Mouse (Mus musculus) CH12.LX (cell line): ENCODE measurements around the gene Wdr90. TPM values are rescaled to one million over a fixed set of nuclear protein-coding genes. Genes with fewer than 3 reads are reported as not detected.

ENCODE experiments used
- DNase-seq: peaks from one replicate; pipeline ENCODE4 v3.0.0-alpha.2; 2013; ENCODE audit errors: extremely low read depth
- H3K27ac ChIP-seq: 2 replicates; pipeline ENCODE4 v1.5.1; 2012; ENCODE audit warnings: low read depth, mild to moderate bottlenecking, control low read depth, moderate library complexity; ENCODE audit not compliant: insufficient read depth
- H3K27me3 ChIP-seq: replicated peaks from 2 replicates; pipeline ENCODE3; 2012; ENCODE audit warnings: inconsistent platforms
- H3K36me3 ChIP-seq, 2 experiments: replicated peaks in 1 of 2; 2 replicates each; pipeline versions ENCODE3 to v1.6.1; 2012; ENCODE audit warnings: inconsistent platforms in 1 of 2, low read length in 1 of 2, mild to moderate bottlenecking in 1 of 2, mixed read lengths in 1 of 2, moderate library complexity in 1 of 2; ENCODE audit not compliant: control insufficient read depth in 1 of 2, insufficient read depth in 1 of 2
- H3K4me1 ChIP-seq, 2 experiments: 2 replicates each; pipeline ENCODE4 v1.6.1; 2012; ENCODE audit warnings: inconsistent platforms in 1 of 2, moderate library complexity in 1 of 2; ENCODE audit not compliant: insufficient read depth in 2 of 2, control insufficient read depth in 1 of 2
- H3K4me2 ChIP-seq: 2 replicates; pipeline ENCODE4 v1.6.1; 2012; ENCODE audit warnings: low read depth, mild to moderate bottlenecking, control low read depth; ENCODE audit not compliant: poor library complexity, insufficient read depth, severe bottlenecking
- H3K4me3 ChIP-seq, 3 experiments: fragments of 150-350 bp in 1 of 3; sonication (generic) in 1 of 3; replicated peaks in 1 of 3; 2 replicates each; pipeline versions ENCODE3 to v1.5.1; 2011 to 2012; ENCODE audit warnings: low read depth in 2 of 3, low read length in 2 of 3, mild to moderate bottlenecking in 2 of 3, moderate library complexity in 2 of 3, control low read depth in 1 of 3, improper control_type of control experiment in 1 of 3, inconsistent platforms in 1 of 3, mixed read lengths in 1 of 3; ENCODE audit not compliant: poor library complexity in 1 of 3
- H3K79me2 ChIP-seq: replicated peaks from 2 replicates; pipeline ENCODE4 v1.6.1; 2012; ENCODE audit warnings: mild to moderate bottlenecking, moderate library complexity; ENCODE audit not compliant: control insufficient read depth, poor library complexity, insufficient read depth, severe bottlenecking; ENCODE audit errors: extremely low read depth
- H3K9ac ChIP-seq: 2 replicates; pipeline ENCODE4 v1.6.1; 2012; ENCODE audit warnings: low read depth, mild to moderate bottlenecking, control low read depth, moderate library complexity; ENCODE audit not compliant: insufficient read depth
- H3K9me3 ChIP-seq: replicated peaks from 2 replicates; pipeline ENCODE3; 2012; ENCODE audit warnings: low read length, inconsistent platforms, mixed read lengths
- MAFK ChIP-seq: IDR thresholded peaks from 2 replicates; pipeline ENCODE4 v1.6.1; 2011; ENCODE audit warnings: low read length, improper control_type of control experiment; ENCODE audit not compliant: insufficient replicate concordance
- MAX ChIP-seq: IDR thresholded peaks from 2 replicates; pipeline ENCODE4 v1.6.1; 2011; ENCODE audit warnings: low read length, improper control_type of control experiment
- NELFE ChIP-seq: IDR thresholded peaks from 2 replicates; pipeline ENCODE4 v1.6.1; 2011; ENCODE audit warnings: low read depth, low read length, improper control_type of control experiment
- POLR2A ChIP-seq: IDR thresholded peaks from 2 replicates; pipeline ENCODE4 v1.6.1; 2011; ENCODE audit warnings: low read depth, mild to moderate bottlenecking, improper control_type of control experiment, low read length
- POLR2AphosphoS2 ChIP-seq: IDR thresholded peaks from 2 replicates; pipeline ENCODE4 v1.6.1; 2011; ENCODE audit warnings: low read depth, low read length, improper control_type of control experiment
- SMC3 ChIP-seq: IDR thresholded peaks from 2 replicates; pipeline ENCODE4 v1.6.1; 2011; ENCODE audit warnings: low read depth, low read length, improper control_type of control experiment
- ZC3H11A ChIP-seq: IDR thresholded peaks from 2 replicates; pipeline ENCODE4 v1.6.1; 2012; ENCODE audit warnings: low read depth, mild to moderate bottlenecking, inconsistent platforms, low read length, improper control_type of control experiment
- ZMIZ1 ChIP-seq: IDR thresholded peaks from 2 replicates; pipeline ENCODE4 v1.6.1; 2012; ENCODE audit warnings: low read depth, mild to moderate bottlenecking, inconsistent platforms, low read length, improper control_type of control experiment
- dilution Hi-C: fragments of 300-500 bp; cut with MboI; formaldehyde crosslinking; loops from 2 replicates; pipeline ENCODE4 v1.14.3; 2020; ENCODE audit warnings: low sequenced_read_pairs; ENCODE audit not compliant: extremely low pct_unique_long_range_greater_than_20kb, extremely low pct_ligation_motif_present
- in situ Hi-C: fragments of 300-500 bp; cut with MboI; formaldehyde crosslinking; loops from 3 replicates; pipeline ENCODE4 v1.14.3; 2019; ENCODE audit warnings: low sequenced_read_pairs, low pct_ligation_motif_present, low pct_unique_long_range_greater_than_20kb, mixed read lengths
- polyA plus RNA-seq: library from polyadenylated mRNA; unstranded; fragments of >175 nt; gene quantifications from 2 replicates; pipeline ENCODE4 v1.2.1, GENCODE M21; 2012; ENCODE audit warnings: low read depth; ENCODE audit not compliant: insufficient read length
- total RNA-seq, 2 experiments: library from RNA; depleted of rRNA; stranded (reverse); fragments of 300-350 nt in 1 of 2; fragments of >200 nt in 1 of 2; gene quantifications; 2 replicates each; pipeline ENCODE4 v1.2.3; 2012 to 2014

Gene Wdr90
- total and polyA plus RNA-seq, 3 experiments: 16.0 to 38.0 (median 23.8) TPM

DNA sequence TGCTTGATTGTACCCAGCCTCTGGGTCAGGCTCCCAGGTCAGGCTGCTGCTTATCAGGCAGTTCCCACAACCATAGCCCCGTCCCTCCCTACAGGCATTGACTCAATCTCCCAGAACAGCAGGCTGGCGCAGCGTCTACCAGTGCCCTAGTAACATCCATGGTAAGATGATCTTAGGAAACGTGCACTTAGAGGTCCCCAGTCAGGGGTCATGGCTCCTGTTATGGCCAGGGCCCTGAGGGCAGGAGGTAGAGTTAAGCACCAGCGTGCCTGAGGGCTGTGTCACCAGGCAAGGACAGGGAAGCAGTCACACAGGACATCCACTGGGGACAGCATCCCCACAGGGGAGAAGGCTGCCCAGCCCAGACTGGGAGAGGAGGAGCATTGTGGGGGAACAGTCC, 21.0 kb upstream of the Wdr90 start:
- dilution Hi-C loops: no loop called here
- in situ Hi-C loops: loop anchor here (5.0 kb wide), 3 partner anchors 35 to 210 kb away; partner anchors contain the start of genes Decr2 and Rab40c
- H3K9ac ChIP-seq: no peak overlapping the region
- H3K27ac ChIP-seq: no peak overlapping the region
- DNase-seq: no peak
- no peaks in the 10 kb centered on the region for H3K27me3 ChIP-seq
- H3K4me1 ChIP-seq: peaks cover 0 to 5% of the 10 kb centered on the region in 2 experiments; a peak in 1 of 4 replicates
- no peaks in the 10 kb centered on the region for H3K9me3 ChIP-seq
- no peak overlapping the region for H3K4me2 ChIP-seq
- no peak overlapping the region for H3K4me3 ChIP-seq
- peaks cover 61 to 97% of the 10 kb centered on the region in 2 experiments for H3K36me3 ChIP-seq
- no peaks in the 10 kb centered on the region for H3K79me2 ChIP-seq
- TF ChIP-seq POLR2AphosphoS2: 0 out of 2 replicates have a peak, but pooled peaks have one; percentile 27
- TF ChIP-seq ZMIZ1: 0 out of 2 replicates have a peak, but pooled peaks have one; percentile 29
- TF ChIP-seq POLR2A: 0 out of 2 replicates have a peak, but pooled peaks have one; percentile 24
- TF ChIP-seq NELFE: no peak

DNA sequence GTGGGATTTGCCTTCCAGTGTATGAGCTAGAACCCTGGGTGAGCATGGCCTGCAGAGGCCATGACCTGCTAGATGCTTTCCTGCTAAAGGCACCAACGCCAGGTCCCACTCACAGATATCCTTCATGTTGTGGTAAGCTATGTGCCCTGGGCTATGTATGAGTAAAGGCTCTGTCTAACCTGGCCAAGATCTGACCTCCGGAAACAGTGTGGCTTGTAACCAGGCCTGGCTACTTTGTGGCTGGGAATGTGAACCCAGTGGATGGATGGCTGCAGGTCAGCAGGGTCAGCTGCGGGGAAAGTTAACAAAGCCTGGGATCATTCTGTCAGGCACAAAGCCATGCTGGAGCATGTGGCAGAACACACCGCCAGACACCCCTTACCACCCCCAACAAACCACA, 20.4 kb upstream of the Wdr90 start:
- no peak for DNase-seq
- Histone ChIP-seq H3K27ac (no peak overlapping the region), H3K4me2 (no peak overlapping the region), H3K36me3 (peaks cover 60 to 97% of the 10 kb centered on the region in 2 experiments), H3K4me3 (no peak overlapping the region), H3K9me3 (no peaks in the 10 kb centered on the region), H3K9ac (no peak overlapping the region), H3K79me2 (no peaks in the 10 kb centered on the region), H3K4me1 (peaks cover 0 to 8% of the 10 kb centered on the region in 2 experiments; a peak in 2 of 4 replicates), H3K27me3 (no peaks in the 10 kb centered on the region)
- dilution Hi-C loops: no loop called here
- in situ Hi-C loops: loop anchor here (5.0 kb wide), 3 partner anchors 36 to 211 kb away; partner anchors contain the start of genes Decr2 and Rab40c
- TF ChIP-seq MAX: no peak
- TF ChIP-seq NELFE: no peak
- TF ChIP-seq MAFK: no peak
- TF ChIP-seq ZC3H11A: no peak

DNA sequence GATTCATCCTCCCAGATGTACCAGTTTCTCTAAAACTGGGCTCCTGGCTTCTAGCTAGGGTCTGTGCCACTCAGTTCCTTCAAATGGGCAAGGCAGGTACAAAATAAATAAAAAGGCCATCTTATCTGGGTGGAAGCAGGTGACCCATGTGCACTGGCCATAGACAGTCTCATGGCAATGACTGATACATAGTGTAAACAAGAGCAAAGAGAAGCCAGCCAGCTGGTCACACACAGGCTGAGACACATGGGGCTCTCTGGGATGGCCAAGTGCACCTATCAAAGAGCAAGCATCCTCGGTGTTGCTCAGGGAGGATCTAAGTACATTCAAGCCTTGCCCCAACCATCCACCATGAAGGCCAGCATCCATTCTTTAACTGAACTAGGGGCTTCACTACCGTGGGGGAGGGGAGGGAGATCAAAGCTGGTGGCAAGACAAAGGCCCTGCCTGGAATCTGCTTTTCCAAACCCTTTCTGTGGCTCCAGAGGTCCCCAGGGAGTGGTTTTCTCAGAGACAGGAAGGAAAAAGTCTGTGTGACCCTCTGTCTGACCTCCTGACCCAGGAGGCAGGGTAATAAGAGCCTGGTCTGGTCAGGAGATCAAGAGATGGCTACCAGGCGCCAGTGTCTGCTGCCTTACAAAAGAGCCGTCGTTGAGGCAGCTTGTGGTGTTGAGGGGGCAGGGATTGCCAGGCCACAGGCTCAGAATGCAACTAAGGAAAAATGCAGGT, 19.8 kb upstream of the Wdr90 start:
- TF ChIP-seq POLR2AphosphoS2 (0 out of 2 replicates have a peak, but pooled peaks have one; percentile 49), SMC3 (no peak)
- TF ChIP-seq, all 38 proteins: peak for 1
- H3K4me2 ChIP-seq: no peak overlapping the region
- dilution Hi-C loops (no loop called here), in situ Hi-C loops (loop anchor here (5.0 kb wide), 3 partner anchors 36 to 211 kb away; partner anchors contain the start of genes Decr2 and Rab40c)
- no peak overlapping the region for H3K9ac ChIP-seq
- H3K36me3 ChIP-seq: peaks cover 60 to 94% of the 10 kb centered on the region in 2 experiments
- H3K9me3 ChIP-seq: no peaks in the 10 kb centered on the region
- DNase-seq: no peak
- H3K79me2 ChIP-seq: no peaks in the 10 kb centered on the region
- no peak overlapping the region for H3K27ac ChIP-seq
- no peaks in the 10 kb centered on the region for H3K27me3 ChIP-seq
- no peak overlapping the region for H3K4me3 ChIP-seq
- H3K4me1 ChIP-seq: peaks cover 4 to 12% of the 10 kb centered on the region in 2 experiments
